Mouse (Mus musculus): Measurements from ENCODE around the gene 2010109A12Rik. TPM values are rescaled to one million over a fixed set of nuclear protein-coding genes. Genes with fewer than 3 reads are reported as not detected.

Gene 2010109A12Rik
- polyA plus RNA-seq, 1 experiment from 2014 or later, result 2.1 TPM

DNA sequence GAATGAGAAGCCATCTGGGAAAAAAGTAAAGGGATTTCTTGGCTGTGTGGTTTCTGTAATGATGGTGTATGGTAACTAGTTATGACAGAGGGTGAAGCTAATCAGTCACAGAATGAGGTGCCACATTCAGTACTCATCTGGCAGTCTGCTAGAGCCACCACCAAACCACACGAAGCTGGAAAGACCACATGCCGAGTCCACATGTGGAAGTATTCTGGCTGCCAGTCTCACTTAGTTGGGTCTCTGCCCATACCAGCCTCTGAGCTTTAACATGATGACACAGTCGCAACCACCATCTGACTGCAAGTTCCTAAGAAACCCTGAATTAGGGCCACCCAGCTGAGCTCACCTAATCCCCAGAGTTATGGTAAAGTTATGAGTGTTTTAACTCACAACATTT is 54.7 kb downstream of the 2010109A12Rik start:
- ATAC-seq (ENCODE audit: low FRiP score, low read depth), result no peak
- no peak overlapping the region for H3K4me3 ChIP-seq
- H3K4me1 ChIP-seq, result peaks cover 10% of the 10 kb centered on the region
- H3K4me2 ChIP-seq (replicated peaks), result no peak overlapping the region
- H3K27me3 ChIP-seq, result no peaks in the 10 kb centered on the region
- no peak overlapping the region for H3K27ac ChIP-seq
- 24% methylated on average over 3 of the region's 3 CpGs for WGBS
- no peak overlapping the region for H3K9ac ChIP-seq
- H3K36me3 ChIP-seq, result no peaks in the 10 kb centered on the region
- H3K9me3 ChIP-seq, result peaks cover 4% of the 10 kb centered on the region; the same call in 1 of the 2 replicates

- ATAC-seq (ENCODE audit: low FRiP score, low read depth), result no peak
- Histone ChIP-seq H3K4me2 (replicated peaks) (no peak overlapping the region), H3K27ac (no peak overlapping the region), H3K4me1 (peaks cover 15% of the 10 kb centered on the region), H3K4me3 (no peak overlapping the region), H3K36me3 (no peaks in the 10 kb centered on the region), H3K27me3 (no peaks in the 10 kb centered on the region), H3K9me3 (no peaks in the 10 kb centered on the region), H3K9ac (no peak overlapping the region)
- 81% methylated on average over 2 of the region's 2 CpGs for WGBS
These were observed 56.4 kb downstream of the 2010109A12Rik start for GRCm38 (mm10) chr5:93262751-93263150.

Other genes starting within 250 kb of the 2010109A12Rik start
- 0.19 and 0.43 TPM in 2 replicates for gene Sowahb, start 161.5 kb upstream of the 2010109A12Rik start, polyA plus RNA-seq (2015; fragmentation: Nextera tagmentation; extraction: Ambion mirVana)
- 212 and 226 TPM in 2 replicates for gene Sept11, start 113.1 kb upstream of the 2010109A12Rik start, polyA plus RNA-seq (2015; fragmentation: Nextera tagmentation; extraction: Ambion mirVana)
- gene Ccni, start within 50 bp of the 2010109A12Rik start, polyA plus RNA-seq (2015; fragmentation: Nextera tagmentation; extraction: Ambion mirVana), result 114 and 116 TPM in 2 replicates
- 81.9 and 85.8 TPM in 2 replicates for gene Ccng2, start 60.7 kb downstream of the 2010109A12Rik start, polyA plus RNA-seq (2015; fragmentation: Nextera tagmentation; extraction: Ambion mirVana)

Data from limb, embryonic 13.5 days (tissue).